Mouse (Mus musculus): ENCODE results near the gene Hoxa11.

Hoxa11 gene

GRCm38 (mm10) chr6:52247766-52248637 lies 2.4 kb upstream of the Hoxa11 start:
- DNase-seq (ENCODE audit: low read depth, low spot score): no peak

GRCm38 (mm10) chr6:52246916-52247315 lies 1.3 kb upstream of the Hoxa11 start:
- no peak for DNase-seq (ENCODE audit: low read depth, low spot score)

GRCm38 (mm10) chr6:52246403-52246803 lies 793 bp upstream of the Hoxa11 start:
- DNase-seq (ENCODE audit: low read depth, low spot score): no peak

GRCm38 (mm10) chr6:52245040-52245756 lies 412 bp downstream of the Hoxa11 start:
- no peak for DNase-seq (ENCODE audit: low read depth, low spot score)

GRCm38 (mm10) chr6:52244471-52245039 lies 1.1 kb downstream of the Hoxa11 start:
- no peak for DNase-seq (ENCODE audit: low read depth, low spot score)

GRCm38 (mm10) chr6:52243681-52244121 lies 1.9 kb downstream of the Hoxa11 start:
- DNase-seq (ENCODE audit: low read depth, low spot score): no peak

GRCm38 (mm10) chr6:52242801-52243332 lies 2.7 kb downstream of the Hoxa11 start:
- no peak for DNase-seq (ENCODE audit: low read depth, low spot score)

GRCm38 (mm10) chr6:52241001-52241621 lies 4.5 kb downstream of the Hoxa11 start:
- DNase-seq (ENCODE audit: low read depth, low spot score): no peak

GRCm38 (mm10) chr6:52240389-52241000 lies 5.1 kb downstream of the Hoxa11 start, which contains the start of gene Hoxa10:
TSS of gene Hoxa10 (minus strand) at chr6:52240854.
- DNase-seq (ENCODE audit: low read depth, low spot score): no peak

- no peak for DNase-seq (ENCODE audit: low read depth, low spot score)
Observed at GRCm38 (mm10) chr6:52239625-52240388, 5.8 kb downstream of the Hoxa11 start.

GRCm38 (mm10) chr6:52238976-52239375 lies 6.6 kb downstream of the Hoxa11 start:
- DNase-seq (ENCODE audit: low read depth, low spot score): no peak

GRCm38 (mm10) chr6:52238155-52238545 lies 7.5 kb downstream of the Hoxa11 start:
- no peak for DNase-seq (ENCODE audit: low read depth, low spot score)

GRCm38 (mm10) chr6:52237346-52238154 lies 8.1 kb downstream of the Hoxa11 start:
- DNase-seq (ENCODE audit: low read depth, low spot score): no peak

GRCm38 (mm10) chr6:52236806-52237205 lies 8.8 kb downstream of the Hoxa11 start:
- DNase-seq (ENCODE audit: low read depth, low spot score): no peak

GRCm38 (mm10) chr6:52235866-52236265 lies 9.7 kb downstream of the Hoxa11 start:
- no peak for DNase-seq (ENCODE audit: low read depth, low spot score)

- no peak for DNase-seq (ENCODE audit: low read depth, low spot score)
Observed at GRCm38 (mm10) chr6:52235267-52235666, 10.3 kb downstream of the Hoxa11 start.

- DNase-seq (ENCODE audit: low read depth, low spot score): no peak
Observed at GRCm38 (mm10) chr6:52234428-52235140, 11.0 kb downstream of the Hoxa11 start.

- DNase-seq (ENCODE audit: low read depth, low spot score): no peak
Observed at GRCm38 (mm10) chr6:52233546-52234427, 11.8 kb downstream of the Hoxa11 start.
